Mouse (Mus musculus) midbrain, embryonic 16.5 days (tissue): ENCODE results near the gene Evc. TPM values are rescaled to one million over a fixed set of nuclear protein-coding genes. Genes with fewer than 3 reads are reported as not detected.

Experiments
- ATAC-seq: fragments of 200-750 bp; cut with Nextera tagmentation; 2 replicates; pipeline ENCODE4 v1.8.0; 2017; ENCODE audit warnings: moderate TSS enrichment
- H3K27ac ChIP-seq: fragments of 300-500 bp; sonication (generic); 2 replicates; pipeline ENCODE4 v1.5.1; 2014; ENCODE audit warnings: mild to moderate bottlenecking, low read length, mixed read lengths
- H3K27me3 ChIP-seq: fragments of 300-500 bp; sonication (generic); 2 replicates; pipeline ENCODE4 v1.6.1; 2014; ENCODE audit warnings: low read depth, low read length, mixed read lengths; ENCODE audit not compliant: control insufficient read depth, insufficient read depth
- H3K36me3 ChIP-seq: fragments of 300-500 bp; sonication (generic); 2 replicates; pipeline ENCODE4 v1.6.1; 2014; ENCODE audit warnings: mild to moderate bottlenecking, low read length, moderate library complexity, mixed read lengths; ENCODE audit not compliant: control insufficient read depth, insufficient read depth
- H3K4me1 ChIP-seq: fragments of 300-500 bp; sonication (generic); 2 replicates; pipeline ENCODE4 v1.6.1; 2014; ENCODE audit warnings: mild to moderate bottlenecking, low read length, mixed read lengths; ENCODE audit not compliant: control insufficient read depth, insufficient read depth
- H3K4me2 ChIP-seq: fragments of 300-500 bp; sonication (generic); 2 replicates; pipeline ENCODE4 v1.6.1; 2014; ENCODE audit warnings: mild to moderate bottlenecking, low read length, mixed read lengths
- H3K4me3 ChIP-seq: fragments of 300-500 bp; sonication (generic); 2 replicates; pipeline ENCODE4 v1.5.1; 2014; ENCODE audit warnings: low read depth, mild to moderate bottlenecking, low read length, moderate library complexity, mixed read lengths
- H3K9ac ChIP-seq: fragments of 300-500 bp; sonication (generic); 2 replicates; pipeline ENCODE4 v1.6.1; 2014; ENCODE audit warnings: low read depth, low read length, mixed read lengths
- H3K9me3 ChIP-seq: fragments of 300-500 bp; sonication (generic); replicated peaks from 2 replicates; pipeline ENCODE4 v1.6.1; 2014; ENCODE audit warnings: mild to moderate bottlenecking, low read length, mixed read lengths; ENCODE audit not compliant: control insufficient read depth, poor library complexity, severe bottlenecking
- WGBS: fragments of 180-500 bp; shearing (Covaris S2); extraction: QIAGEN DNeasy Blood & Tissue Kit; methylation state at CpG from one replicate; pipeline ENCODE4 v1.1.7; 2014; 5-methylcytosine and 5-hydroxymethylcytosine counted together
- polyA plus RNA-seq: library from polyadenylated mRNA; unstranded; fragments of >200 nt; fragmentation: Nextera tagmentation; extraction: Ambion mirVana; gene quantifications from 2 replicates; pipeline ENCODE4 v1.2.1, GENCODE M21; 2015

The Evc gene
- polyA plus RNA-seq, 1 experiment from 2014 or later = 3.5 TPM

- 92% methylated on average over 4 of the region's 4 CpGs for WGBS
- Histone ChIP-seq H3K27me3 (no peaks in the 10 kb centered on the region), H3K9me3 (no peaks in the 10 kb centered on the region), H3K27ac (no peak overlapping the region), H3K4me1 (no peaks in the 10 kb centered on the region), H3K4me2 (no peak overlapping the region), H3K36me3 (no peaks in the 10 kb centered on the region), H3K4me3 (no peak overlapping the region), H3K9ac (no peak overlapping the region)
- ATAC-seq = no peak
These were observed 17.7 kb upstream of the Evc start for GRCm38 (mm10) chr5:37354385-37354784.

DNA sequence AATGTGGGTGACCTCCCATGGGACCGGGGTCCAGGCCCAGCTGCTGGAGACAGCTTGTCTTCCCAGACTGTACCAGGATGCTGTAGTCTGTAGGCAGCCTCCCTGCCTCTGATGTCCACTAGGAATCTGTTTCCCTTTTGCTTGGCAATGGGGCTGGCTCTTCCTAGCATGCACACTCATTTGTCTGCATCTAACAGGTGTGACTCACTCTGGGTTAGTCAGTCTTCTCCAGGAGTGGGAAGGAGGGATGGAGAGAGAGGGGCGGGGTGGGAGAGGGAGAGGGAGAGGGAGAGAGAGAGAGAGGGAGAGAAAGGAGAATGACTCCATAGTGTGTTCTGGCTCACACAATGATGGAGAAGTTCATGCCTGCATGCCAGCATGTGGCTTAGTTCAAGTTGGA, 15.1 kb upstream of the Evc start:
- Histone ChIP-seq H3K27me3 (no peaks in the 10 kb centered on the region), H3K9ac (no peak overlapping the region), H3K4me2 (no peak overlapping the region), H3K4me1 (no peaks in the 10 kb centered on the region), H3K36me3 (no peaks in the 10 kb centered on the region), H3K27ac (no peak overlapping the region), H3K4me3 (no peak overlapping the region), H3K9me3 (no peaks in the 10 kb centered on the region)
- 98% methylated on average over 2 of the region's 2 CpGs for WGBS
- ATAC-seq = no peak

DNA sequence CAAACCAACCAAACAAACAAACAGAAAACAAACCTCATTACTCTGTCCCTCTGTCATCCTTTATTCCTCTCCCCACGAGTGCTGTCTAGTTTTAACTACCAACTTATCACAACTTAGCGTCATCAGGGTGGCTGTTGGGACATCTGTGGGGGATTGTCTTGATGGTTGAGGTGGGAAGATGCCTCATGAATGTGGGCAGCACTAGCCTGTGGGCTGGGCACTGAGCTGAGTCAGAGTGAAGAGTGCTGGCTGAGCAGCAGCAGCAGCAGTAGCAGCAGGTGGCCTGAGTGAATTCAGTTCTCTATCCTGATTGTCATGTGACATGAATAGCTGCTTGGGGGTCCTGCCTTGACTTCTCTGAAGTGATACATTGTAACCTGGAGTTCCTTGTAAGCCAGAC, 7.3 kb upstream of the Evc start:
- no peak for ATAC-seq
- Histone ChIP-seq H3K27me3 (no peaks in the 10 kb centered on the region), H3K4me2 (no peak overlapping the region), H3K36me3 (no peaks in the 10 kb centered on the region), H3K27ac (no peak overlapping the region), H3K9me3 (no peaks in the 10 kb centered on the region), H3K4me1 (no peaks in the 10 kb centered on the region), H3K4me3 (no peak overlapping the region), H3K9ac (no peak overlapping the region)
- WGBS = 84% methylated on average over 2 of the region's 2 CpGs

GRCm38 (mm10) chr5:37338288-37338687, 1.6 kb upstream of the Evc start, which contains the start of gene Evc2:
Gene Evc2 (plus strand): TSS chr5:37338499.
- H3K9me3 ChIP-seq = no peaks in the 10 kb centered on the region
- ATAC-seq = peak; percentile 70
- peaks cover 9% of the 10 kb centered on the region; the same call in 1 of the 2 replicates for H3K4me1 ChIP-seq
- no peak within 1 kb of the TSS for H3K27ac ChIP-seq
- H3K9ac ChIP-seq = peak within 1 kb of the TSS; percentile 61
- WGBS = under 1% methylated on average over 27 of the region's 27 CpGs
- H3K36me3 ChIP-seq = no peaks in the 10 kb centered on the region
- peak within 1 kb of the TSS; percentile 99 for H3K4me2 ChIP-seq
- H3K27me3 ChIP-seq = peaks cover 4% of the 10 kb centered on the region
- H3K4me3 ChIP-seq = peak within 1 kb of the TSS; percentile 48

GRCm38 (mm10) chr5:37337696-37338095, 1.0 kb upstream of the Evc start:
- Histone ChIP-seq H3K36me3 (no peaks in the 10 kb centered on the region), H3K4me3 (no peak overlapping the region), H3K4me2 (peak overlapping the region; percentile 82; the same call in 1 of the 2 replicates), H3K27ac (no peak overlapping the region), H3K27me3 (peaks cover 4% of the 10 kb centered on the region), H3K4me1 (peaks cover 9% of the 10 kb centered on the region; the same call in 1 of the 2 replicates), H3K9me3 (no peaks in the 10 kb centered on the region), H3K9ac (no peak overlapping the region)
- ATAC-seq = no peak; the same call in 1 of the 2 replicates
- WGBS = 69% methylated on average over 3 of the region's 3 CpGs

- H3K4me3 ChIP-seq = no peak overlapping the region
- H3K36me3 ChIP-seq = no peaks in the 10 kb centered on the region
- no peaks in the 10 kb centered on the region for H3K9me3 ChIP-seq
- H3K27ac ChIP-seq = no peak overlapping the region
- WGBS = 79% methylated on average over 3 of the region's 3 CpGs
- no peak overlapping the region for H3K9ac ChIP-seq
- ATAC-seq = no peak
- H3K4me2 ChIP-seq = no peak overlapping the region
- H3K4me1 ChIP-seq = peaks cover 9% of the 10 kb centered on the region; the same call in 1 of the 2 replicates
- H3K27me3 ChIP-seq = peaks cover 4% of the 10 kb centered on the region
These were observed 1.6 kb downstream of the Evc start for GRCm38 (mm10) chr5:37335061-37335460.

DNA sequence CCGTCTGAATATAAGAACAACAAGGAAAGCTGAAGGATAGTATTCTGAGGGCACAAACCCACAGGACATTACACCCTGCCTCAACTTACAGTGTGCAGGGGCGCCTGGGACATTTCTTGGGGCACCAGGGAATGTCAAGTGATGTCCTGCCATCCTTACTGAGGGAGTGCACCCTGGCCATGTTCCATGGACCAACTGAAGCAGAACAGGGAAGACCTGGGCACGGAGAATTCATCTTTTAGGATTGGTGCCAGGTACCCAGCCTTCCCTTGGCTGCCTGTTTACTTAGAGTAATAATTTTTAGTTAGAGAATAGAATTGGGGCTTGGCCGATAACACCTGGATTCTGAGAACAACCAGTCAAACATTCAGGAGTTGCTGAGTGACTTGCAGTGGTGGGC, 4.6 kb downstream of the Evc start:
- no peak for ATAC-seq
- H3K9me3 ChIP-seq = no peaks in the 10 kb centered on the region
- no peak overlapping the region for H3K4me2 ChIP-seq
- H3K27ac ChIP-seq = no peak overlapping the region
- no peak overlapping the region for H3K9ac ChIP-seq
- H3K27me3 ChIP-seq = no peaks in the 10 kb centered on the region
- H3K4me3 ChIP-seq = no peak overlapping the region
- no peaks in the 10 kb centered on the region for H3K36me3 ChIP-seq
- WGBS = 73% methylated on average over 4 of the region's 4 CpGs
- peaks cover 6% of the 10 kb centered on the region; the same call in 1 of the 2 replicates for H3K4me1 ChIP-seq

- H3K9me3 ChIP-seq = no peaks in the 10 kb centered on the region
- no peaks in the 10 kb centered on the region for H3K36me3 ChIP-seq
- no peak overlapping the region for H3K4me2 ChIP-seq
- no peak overlapping the region for H3K9ac ChIP-seq
- H3K27me3 ChIP-seq = no peaks in the 10 kb centered on the region
- no peak overlapping the region for H3K4me3 ChIP-seq
- WGBS = 97% methylated on average over 2 of the region's 2 CpGs
- ATAC-seq = no peak
- no peak overlapping the region for H3K27ac ChIP-seq
- H3K4me1 ChIP-seq = peaks cover 1% of the 10 kb centered on the region; the same call in 1 of the 2 replicates
These were observed 5.6 kb downstream of the Evc start for GRCm38 (mm10) chr5:37331133-37331505.

DNA sequence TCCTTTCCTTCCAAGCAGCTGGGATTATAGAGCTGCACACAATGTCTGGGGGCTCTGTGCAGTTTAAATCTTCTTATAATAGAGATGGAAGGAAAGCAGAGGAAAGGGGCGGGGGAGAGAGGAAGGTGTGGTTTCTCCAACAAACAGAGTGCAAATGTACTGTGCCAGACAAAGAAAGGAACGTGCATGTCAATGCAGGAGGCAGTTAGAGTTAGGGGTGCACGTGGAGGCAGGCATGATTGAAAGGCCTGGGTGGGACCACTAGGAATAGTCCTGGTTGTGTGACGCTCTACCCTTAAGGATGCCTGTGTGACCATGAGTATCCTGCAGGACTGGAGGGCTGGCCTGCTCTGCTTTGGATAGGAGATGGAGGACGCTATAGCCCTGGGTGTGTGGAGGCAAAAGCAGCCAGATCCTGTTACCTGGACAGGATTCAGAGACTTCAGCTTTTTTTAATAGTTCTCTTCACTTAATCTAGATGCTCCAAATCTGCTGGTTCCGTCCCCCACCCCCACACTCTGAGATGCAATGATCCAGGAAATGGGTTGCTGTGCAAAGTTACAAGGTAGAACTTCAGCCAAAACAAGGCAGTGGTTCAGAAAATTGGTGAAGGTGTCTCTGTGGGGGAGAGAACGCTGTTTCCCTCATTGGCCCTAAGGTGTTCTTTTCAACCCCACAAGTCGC, 6.1 kb downstream of the Evc start:
- Histone ChIP-seq H3K9ac (no peak overlapping the region), H3K9me3 (no peaks in the 10 kb centered on the region), H3K4me2 (no peak overlapping the region), H3K4me3 (no peak overlapping the region), H3K36me3 (no peaks in the 10 kb centered on the region), H3K27me3 (no peaks in the 10 kb centered on the region), H3K27ac (no peak overlapping the region), H3K4me1 (no peaks in the 10 kb centered on the region)
- 82% methylated on average over 8 of the region's 8 CpGs for WGBS
- ATAC-seq = no peak
